Mouse (Mus musculus): ENCODE measurements around the gene Epha2.

The Epha2 gene

GRCm38 (mm10) chr4:141304223-141304611 lies 3.2 kb downstream of the Epha2 start:
- no peak for DNase-seq

DNA sequence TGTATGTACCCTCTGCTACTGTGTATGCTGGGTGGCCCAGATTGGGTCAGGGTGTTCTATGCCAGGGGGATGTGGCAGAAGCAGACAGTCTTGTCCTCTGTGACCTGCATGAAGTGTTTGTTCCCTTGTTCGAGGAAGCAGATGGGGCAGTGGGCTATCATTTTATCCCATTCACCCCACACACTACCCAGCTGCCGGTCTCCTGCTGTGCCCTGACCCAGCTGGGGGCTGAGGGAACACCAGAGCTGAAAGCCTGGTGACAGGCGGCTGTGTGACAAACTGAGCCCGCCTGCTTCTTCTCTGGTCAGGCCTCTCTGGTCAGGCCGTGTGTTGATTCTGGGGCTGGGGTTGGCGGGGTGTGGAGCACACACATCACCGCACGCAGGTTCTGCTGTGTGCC lies 5.0 kb downstream of the Epha2 start:
- no peak for DNase-seq

DNA sequence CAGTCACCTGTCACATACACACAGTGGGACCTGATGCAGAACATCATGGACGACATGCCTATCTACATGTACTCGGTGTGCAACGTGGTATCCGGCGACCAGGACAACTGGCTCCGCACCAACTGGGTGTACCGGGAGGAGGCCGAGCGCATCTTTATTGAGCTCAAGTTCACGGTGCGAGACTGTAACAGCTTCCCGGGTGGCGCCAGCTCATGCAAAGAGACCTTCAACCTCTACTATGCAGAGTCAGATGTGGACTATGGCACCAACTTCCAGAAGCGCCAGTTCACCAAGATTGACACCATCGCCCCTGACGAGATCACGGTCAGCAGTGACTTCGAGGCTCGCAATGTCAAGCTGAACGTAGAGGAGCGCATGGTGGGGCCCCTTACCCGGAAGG lies 7.3 kb downstream of the Epha2 start:
- peak; percentile 74 to 90 for DNase-seq

GRCm38 (mm10) chr4:141308857-141309772 lies 8.1 kb downstream of the Epha2 start:
- no peak for DNase-seq

DNA sequence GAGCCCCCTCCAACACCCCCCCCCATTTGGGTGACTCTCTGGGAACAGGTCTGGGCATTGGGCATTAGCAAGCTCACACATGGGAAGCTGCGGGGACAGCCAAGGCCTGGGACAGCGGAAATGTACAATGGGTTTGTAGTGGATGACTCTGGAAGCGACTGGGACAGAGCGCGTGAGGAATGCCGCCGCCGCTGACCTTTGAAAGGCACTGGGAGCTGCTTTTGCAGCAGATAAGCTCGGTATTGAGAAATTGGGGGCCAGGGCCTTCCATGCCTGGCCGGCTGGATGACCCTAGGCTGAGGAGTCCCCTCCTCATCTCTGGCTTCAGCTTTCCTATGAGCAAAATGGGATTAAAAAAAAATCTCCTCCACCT lies 8.7 kb downstream of the Epha2 start:
- DNase-seq, result peak in 1 of 2 experiments; percentile 65

DNA sequence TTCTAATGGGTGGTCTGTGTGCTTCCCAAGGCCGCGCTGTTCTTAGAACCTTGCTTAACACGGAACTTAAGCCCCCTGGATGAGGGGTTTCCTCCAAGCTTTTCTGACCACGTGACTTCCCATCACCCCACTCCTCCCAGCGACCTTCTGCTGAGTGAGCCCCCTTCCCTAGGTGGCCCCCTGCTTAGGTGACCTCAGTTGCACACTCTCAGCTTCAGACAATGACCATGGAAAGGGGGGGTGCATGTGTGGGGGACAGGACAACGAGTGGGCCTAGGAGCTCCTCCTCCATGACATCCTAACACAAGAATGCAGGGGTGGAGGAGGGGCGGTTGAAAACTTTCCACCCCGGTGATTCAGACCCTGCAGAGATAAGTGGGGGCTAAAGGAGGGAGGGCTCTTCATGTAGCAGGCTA lies 9.2 kb downstream of the Epha2 start:
- peak; percentile 82 for DNase-seq

DNA sequence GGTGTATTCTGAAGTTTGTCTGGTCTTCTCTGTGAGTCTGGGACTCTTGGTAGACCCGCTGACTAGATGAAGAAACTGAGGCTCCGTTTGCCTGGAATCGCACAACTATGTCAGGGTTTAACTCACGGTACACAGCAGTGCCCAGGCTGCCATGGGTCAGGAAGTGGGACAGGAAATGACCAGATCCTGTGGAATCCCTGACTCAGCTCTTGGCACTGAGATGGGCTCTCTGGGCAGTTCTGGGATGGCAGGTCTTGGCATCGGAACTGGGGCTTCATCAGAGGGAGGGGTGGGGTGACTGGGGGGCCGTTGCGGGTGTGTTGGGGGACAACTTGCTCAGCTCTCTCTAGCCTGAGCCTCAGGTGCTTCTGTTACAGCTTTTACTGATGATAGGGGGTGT lies 10.0 kb downstream of the Epha2 start:
- peak; percentile 79 to 87 for DNase-seq

DNA sequence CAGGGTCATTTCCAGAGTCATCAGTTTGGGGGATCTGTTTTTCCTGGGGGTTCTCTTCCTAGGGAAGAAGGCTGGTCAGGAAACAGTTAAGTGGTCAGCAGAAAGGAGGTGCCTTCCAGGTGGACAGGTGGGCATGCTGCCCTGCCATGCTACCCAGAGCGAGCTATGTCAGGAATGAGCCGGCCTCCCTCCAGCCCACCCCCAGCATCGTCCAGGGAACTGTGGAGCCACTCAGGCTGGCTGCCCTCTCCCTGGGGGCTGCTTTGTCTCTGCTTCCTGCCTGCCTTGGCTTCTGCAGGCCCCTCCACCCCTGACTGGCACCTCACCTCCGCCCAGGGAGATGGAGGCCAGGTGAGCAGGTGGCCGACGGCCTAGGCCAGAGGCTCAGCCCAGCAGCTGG lies 10.5 kb downstream of the Epha2 start:
- peak in 1 of 2 experiments; percentile 68 for DNase-seq

DNA sequence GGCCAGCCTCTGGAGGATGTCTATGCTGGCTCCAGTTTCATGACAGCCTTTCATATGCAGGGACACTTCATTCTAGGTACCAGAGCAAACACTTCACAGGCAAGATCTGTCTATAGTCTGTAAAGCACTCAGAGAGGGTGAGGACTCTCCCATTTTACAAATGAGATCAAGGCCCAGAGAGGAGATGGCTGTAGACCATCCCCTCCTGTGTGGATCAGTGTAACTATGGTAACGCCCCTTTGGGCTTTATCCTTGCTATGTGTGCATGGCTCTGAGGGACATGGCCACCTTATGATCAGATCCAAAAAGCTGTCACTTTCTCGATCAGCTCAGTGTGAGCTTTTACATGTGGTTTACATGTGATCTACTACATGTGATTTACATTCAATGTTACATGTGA lies 10.9 kb downstream of the Epha2 start:
- no peak for DNase-seq

GRCm38 (mm10) chr4:141312513-141313131 lies 11.6 kb downstream of the Epha2 start:
- DNase-seq, result peak; percentile 56 to 85

GRCm38 (mm10) chr4:141313481-141313880 lies 12.4 kb downstream of the Epha2 start:
- no peak for DNase-seq

DNA sequence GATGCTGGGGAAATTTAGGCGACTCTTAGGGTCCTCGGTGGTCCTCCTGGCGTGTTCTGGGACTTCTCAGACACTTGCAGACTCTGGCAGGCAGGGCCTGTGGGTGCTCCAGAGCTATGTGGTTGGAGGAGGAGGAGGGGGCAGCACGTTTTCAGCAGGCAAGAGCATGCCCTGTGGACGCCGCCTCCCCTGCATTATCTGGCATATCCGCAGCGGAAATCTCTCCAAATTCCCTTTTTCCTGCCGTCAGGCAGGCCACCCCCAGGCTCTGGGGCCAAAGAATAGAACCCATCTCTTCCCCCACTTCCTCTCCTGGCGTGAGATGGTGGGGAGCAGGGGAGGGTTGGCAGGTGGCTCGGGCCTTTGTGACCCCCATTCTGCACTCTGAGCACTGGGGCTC lies 12.9 kb downstream of the Epha2 start:
- peak in 1 of 2 experiments; percentile 39 for DNase-seq

GRCm38 (mm10) chr4:141314745-141315144 lies 13.7 kb downstream of the Epha2 start:
- DNase-seq, result no peak

- DNase-seq, result peak; percentile 49 to 76
These were observed 15.0 kb downstream of the Epha2 start for GRCm38 (mm10) chr4:141316023-141316422.

DNA sequence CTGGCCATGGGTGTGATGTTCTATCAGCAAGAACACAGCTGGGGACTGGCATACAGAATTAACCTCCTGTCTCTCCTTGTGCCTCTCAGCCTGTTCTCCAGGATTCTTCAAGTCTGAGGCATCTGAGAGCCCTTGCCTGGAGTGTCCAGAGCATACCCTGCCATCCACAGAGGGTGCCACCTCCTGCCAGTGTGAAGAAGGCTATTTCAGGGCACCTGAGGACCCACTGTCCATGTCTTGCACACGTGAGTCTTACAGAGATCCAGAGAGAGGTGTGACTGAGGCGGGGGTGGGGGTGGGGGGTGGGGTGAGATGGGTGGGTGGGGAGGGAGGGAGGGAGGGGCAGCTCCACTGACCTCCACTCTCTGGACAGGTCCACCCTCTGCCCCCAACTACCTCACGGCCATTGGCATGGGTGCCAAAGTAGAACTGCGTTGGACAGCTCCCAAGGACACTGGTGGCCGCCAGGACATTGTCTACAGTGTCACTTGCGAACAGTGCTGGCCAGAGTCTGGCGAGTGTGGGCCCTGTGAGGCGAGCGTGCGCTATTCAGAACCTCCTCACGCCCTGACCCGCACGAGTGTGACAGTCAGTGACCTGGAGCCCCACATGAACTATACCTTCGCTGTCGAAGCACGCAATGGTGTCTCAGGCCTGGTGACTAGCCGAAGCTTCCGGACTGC lies 15.6 kb downstream of the Epha2 start:
- peak; percentile 45 to 78 for DNase-seq

GRCm38 (mm10) chr4:141317914-141318313 lies 16.9 kb downstream of the Epha2 start:
- no peak for DNase-seq

- no peak for DNase-seq
These were observed 21.5 kb downstream of the Epha2 start for GRCm38 (mm10) chr4:141322526-141322925.

DNA sequence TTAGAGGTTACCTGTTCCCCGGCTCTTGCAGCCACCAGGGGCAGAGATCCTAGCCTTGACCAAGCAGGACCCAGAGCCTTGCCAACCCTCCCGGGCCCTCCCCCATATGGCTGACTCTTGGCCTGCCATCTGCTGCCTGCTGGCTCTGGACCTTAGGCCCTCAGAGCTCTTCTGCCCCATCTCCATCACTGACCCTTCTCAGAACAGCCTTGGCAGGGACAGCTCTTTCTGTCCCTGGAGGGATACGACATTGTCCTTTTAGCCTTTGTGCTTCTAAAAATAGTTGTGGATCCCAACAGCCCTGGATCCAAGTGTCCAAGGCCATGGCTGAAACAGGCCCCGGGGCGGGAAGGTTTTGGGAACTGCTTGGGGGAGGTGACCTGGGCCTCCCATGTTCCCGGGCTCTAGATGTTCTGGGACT lies 23.7 kb downstream of the Epha2 start:
- peak; percentile 46 to 75 for DNase-seq

- DNase-seq, result peak in 1 of 2 experiments; percentile 78
These were observed 24.6 kb downstream of the Epha2 start for GRCm38 (mm10) chr4:141325636-141326035.

- DNase-seq, result no peak
These were observed 26.0 kb downstream of the Epha2 start for GRCm38 (mm10) chr4:141327075-141327474.

- DNase-seq, result no peak
These were observed 27.7 kb downstream of the Epha2 start for GRCm38 (mm10) chr4:141328742-141329141.

- no peak for DNase-seq
These were observed 28.9 kb downstream of the Epha2 start for GRCm38 (mm10) chr4:141329968-141330367.

DNA sequence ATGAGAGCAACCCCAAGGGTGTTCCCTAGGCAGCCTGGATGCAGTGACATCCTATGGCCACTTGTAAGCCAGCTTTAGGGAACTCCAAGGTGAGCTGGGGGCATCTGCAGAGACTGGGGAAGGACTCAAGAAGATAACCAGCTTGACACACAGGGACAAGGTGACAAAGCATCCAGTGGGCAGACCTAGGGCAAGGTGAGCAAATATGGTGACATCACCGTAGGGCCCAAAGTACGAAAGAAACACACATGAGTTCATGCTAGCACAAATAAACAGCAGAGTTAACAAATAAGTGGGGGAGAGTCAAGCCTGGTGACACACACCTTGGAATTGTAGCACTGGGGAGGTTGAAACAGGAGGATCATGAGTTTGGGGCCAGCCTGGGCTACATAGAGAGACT lies 30.4 kb downstream of the Epha2 start:
- DNase-seq, result no peak

DNA sequence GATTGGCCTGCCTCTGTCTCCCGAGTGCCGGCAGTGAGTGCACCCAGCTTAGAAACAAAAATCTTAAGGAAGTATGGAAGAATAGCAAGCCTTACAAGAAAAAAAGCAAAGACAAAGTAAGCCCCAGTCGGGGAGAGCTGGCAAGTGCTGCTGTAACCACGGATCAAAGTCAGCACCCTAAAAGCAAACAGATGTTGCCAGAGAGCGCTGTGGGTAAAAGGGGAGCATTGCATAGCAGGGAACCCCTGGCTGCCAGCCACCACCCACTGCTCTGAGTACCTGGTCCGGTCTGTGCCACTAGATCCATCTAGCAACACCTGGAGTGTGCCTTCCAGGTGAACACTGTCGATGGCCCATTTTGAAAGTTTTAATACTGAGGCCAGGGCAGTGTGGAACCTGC lies 31.2 kb downstream of the Epha2 start:
- DNase-seq, result no peak

All from kidney, postnatal 25 days (tissue).